Mouse (Mus musculus) mouse embryonic stem cell (cell line): ENCODE measurements around the gene Kctd19.

ENCODE experiments used
- in situ Hi-C, 2 experiments: fragments of 300-500 bp; cut with MboI; formaldehyde crosslinking; loops; 1 replicate in 1 of 2; 3 replicates in 1 of 2; pipeline ENCODE4 v1.14.3; 2019 to 2020; ENCODE audit warnings: low sequenced_read_pairs in 2 of 2, low pct_unique_long_range_greater_than_20kb in 1 of 2, mixed read lengths in 1 of 2; ENCODE audit not compliant: unreplicated experiment in 1 of 2

Kctd19 gene

DNA sequence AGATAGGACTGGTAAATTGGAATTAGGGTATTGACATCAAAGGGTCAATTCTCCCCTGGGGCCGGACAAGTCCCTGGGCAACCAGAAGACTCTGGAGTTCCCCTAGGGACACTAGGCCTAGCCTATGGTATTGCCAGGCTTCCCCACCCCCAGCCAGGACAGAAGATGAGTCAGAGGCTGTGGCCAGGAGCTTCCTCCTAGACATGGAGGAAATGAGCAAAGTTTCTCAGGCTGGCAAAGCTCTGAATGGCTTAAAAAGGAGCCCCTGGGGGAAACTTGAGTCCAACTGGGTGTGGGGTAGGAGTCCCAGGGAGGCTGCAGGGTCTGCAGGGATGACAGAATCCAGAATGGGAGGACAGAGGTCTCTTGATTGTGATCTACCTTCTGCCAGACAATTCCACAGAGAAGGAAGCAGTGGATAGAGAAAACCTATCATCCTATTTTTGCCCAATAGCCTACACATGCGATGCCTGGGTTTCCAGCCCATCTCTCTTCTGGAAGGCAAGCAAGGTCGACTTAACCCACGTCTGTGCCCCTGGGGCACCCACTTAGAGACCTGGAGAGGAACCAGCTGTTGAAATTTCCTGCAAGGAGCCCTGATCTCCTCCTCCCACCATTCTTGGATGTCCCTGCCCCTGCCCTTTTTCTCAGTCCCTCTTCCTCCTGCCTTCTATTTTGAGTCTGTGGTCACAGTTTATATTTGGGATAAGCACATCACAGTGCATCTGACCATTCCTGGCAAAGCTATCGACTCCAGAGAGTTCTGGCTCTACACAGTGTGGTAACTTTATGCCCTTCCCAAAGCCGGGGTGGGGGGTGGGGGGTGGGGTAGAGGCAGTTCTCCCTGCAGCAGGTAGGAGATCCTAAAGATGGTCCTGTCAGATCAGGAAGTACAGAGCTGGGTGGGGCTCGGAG is 68.0 kb downstream of the Kctd19 start:
- in situ Hi-C loops: no loop called here

DNA sequence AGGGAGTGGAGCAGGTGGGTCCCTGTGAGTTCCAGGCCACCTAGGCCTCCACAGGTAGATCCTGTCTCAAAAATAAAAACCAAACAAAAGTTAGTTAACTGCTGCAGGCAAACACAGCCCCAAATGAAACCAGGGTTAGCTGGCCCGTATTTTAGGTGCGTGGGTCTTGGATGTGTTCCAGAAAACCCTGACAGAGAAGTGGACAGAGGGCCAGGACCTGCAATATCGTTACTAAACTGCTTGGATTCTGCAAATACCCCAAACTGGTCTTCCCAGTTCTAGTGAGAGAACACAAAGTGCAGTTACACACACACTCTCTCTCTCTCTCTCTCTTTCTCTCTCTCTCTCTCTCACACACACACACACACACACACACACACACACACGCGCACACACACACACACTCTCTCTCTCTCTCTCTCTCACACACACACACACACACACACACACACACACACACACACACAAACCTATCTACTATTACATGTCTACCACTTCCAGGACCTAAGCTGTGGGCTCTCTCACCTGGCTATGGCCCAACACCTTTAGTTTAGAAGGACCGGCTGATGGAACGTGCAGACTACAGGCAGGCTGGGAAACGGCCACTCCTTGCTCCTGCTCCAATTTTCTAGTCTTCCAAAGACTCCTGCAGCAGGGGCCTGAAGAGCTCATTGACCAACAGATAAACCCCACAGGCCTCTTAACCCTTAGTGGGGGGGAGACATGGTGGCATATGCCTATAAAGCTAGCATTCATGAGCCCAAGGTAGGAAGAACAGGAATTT is 69.3 kb downstream of the Kctd19 start:
- in situ Hi-C loops: no loop called here

DNA sequence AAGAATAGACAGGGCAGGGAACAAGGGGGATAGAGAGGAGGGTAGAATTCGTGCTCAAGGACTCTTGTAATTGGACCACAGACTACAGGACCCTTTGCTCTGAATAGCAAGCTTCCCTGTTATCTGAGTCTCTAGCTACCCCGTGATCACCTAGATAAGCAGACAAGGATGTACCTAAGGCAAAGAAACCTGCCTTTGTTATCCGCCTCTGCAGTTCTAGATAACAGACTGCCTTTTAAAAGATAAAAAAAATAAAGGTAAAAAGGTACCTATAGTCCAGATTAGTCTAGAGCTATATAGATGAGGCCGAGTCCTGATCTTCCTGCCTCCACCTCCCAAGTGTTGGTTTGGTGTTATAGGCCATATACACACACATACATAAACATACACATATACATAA is 70.5 kb downstream of the Kctd19 start:
- in situ Hi-C loops: no loop called here

DNA sequence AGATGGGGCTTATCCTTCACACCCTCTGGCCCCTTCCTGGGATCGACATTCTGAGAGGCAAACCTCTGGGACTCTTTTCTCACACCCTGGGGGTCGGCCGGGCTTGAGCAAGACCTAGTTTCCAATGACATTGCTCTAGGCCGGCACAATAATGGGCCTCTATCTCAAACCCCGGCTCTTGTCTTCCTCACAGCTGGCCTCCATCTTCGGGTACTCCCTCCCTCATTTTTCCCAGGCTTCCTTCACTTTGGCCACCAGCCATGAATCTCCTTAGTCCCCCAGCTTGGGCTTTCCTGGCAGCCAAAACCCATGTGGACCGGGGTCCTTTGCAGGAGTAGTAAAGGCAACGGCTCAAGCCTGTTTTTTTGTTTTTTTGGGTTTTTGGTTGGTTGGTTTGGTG is 71.9 kb downstream of the Kctd19 start:
- in situ Hi-C loops: no loop called here

DNA sequence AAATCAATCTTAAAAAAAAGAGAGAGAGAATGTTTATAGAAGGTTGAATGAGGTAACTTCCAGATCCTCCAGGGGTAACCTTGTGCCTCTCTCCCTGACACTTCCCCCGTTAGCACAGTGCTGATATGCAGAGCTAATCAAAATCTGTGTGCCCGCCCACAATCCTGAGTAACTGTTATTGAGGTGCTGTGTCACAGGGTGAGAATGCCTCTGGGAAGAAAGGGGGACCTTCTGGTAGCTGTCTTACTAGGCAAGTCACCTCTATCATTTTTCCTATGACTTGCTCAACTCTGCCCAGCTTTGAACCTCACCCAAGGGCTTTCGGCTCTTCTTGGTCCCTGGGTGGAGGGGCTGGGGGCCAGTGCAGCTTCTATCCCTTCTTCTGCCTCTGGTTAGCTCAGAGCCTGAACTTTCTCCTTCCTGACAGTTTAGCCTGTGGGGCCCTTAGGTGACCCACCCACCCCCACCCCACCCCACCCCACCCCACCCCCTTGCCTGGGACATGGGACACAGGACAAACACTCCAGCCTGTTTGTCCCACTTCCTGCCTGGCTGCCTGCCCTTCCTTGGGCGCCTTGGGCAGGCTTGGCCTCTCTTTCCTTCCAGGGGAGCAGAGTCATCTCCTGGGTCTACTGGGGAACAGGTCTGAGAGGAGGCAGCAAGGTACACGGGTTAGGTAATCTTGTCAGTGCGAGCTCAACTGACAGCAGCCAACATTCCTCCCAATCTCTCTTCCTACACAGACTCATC is 73.2 kb downstream of the Kctd19 start:
- in situ Hi-C loops: no loop called here

DNA sequence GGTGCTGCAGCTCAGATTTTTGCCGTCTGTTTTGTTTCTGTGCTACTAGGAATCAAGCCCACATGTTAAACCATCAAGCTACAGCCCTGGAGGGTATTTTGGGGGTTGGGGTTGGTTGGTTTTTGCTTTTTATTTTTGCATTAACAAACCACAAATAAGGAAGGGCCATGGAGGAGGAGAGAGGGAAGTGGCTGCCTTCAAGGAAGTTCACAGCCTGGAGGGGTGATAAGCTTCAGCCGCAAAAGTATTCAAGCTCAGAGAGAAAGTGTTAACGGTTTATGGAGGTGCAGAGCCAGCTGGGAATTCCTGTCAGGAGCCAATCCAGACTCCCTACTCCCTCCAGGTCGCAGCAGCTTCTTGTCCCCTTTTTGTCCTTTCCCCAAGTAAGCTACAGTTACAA is 74.3 kb downstream of the Kctd19 start:
- in situ Hi-C loops: no loop called here

DNA sequence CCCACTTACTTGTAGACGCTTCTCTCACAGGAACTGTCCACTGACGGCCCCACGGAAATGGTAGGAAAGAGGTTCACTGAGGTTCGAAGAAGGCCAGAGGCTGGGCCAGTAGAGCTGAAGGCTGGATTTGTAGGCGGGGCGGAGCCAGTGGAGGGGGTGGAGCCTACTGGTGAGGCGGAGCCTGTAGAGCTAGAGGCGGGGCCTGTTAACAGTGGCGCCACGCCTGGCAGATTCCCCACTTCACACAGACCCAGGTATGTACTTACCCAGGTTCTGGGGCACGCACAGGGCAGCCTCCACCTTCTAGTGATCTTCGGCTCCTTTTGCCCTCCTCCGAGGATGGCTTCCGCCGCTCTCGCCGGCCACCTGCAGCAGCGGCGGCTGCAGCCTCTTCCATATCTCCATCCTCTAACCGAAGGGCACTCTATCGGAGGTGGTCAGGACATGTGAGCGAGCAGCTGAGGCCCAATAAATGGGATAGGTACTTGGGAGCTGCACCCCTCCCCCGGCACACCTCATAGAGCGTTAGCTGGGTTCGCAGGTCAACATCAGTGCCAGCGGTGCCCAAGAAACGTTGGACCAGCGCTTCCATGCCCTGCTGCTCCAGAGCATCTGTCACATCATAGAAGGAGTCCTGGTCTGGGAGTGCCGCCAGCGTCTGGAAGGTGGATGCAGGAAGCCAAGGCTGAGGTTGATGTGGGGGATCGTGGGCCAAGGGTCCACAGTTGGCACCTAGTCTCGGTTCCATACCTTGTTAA is 76.8 kb downstream of the Kctd19 start:
- in situ Hi-C loops: no loop called here
